In the genomic region with DNA sequence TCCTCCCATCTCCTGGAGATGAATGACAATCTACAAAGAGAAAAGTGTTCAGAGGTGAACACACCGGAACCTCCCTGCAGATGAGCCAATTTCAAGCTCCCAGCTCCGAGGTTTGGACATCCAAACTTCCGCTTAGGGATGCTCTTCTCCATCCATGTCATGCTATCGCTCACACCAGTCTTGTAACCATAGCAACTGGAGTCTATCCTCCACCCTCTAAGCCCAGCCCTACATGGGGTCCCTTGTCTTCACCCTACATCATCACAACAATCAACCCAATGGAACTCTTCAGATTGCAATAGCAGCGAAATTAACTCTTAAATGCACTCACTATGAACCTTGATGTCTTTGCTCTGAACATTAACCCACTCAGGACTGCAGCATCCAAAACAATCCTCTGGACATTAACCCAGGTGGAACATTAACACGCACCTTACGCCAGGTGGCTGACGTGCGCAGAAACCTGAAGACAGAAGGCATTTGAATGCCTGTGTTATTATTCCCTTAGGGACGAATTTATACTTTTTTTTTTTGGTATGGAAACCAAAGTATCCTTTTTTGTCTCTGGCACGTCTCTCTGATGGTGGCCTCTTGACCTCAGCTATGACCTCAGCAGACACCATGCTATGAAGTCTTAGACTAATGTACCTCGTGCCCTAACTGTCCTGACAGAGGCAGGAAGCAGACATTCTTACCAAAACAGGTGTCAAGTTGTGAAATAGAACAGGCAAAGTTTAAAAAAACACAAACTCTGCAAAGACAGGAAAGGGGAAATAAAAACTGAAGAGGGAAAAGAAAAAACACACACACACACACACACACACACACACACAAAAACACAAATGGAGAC, we compare ENCODE assay signal across 23 mouse cellular contexts. TPM values are rescaled to one million over a fixed set of nuclear protein-coding genes. Genes with fewer than 3 reads are reported as not detected.
DNase-seq lines count a peak whose midpoint lies in the region; ATAC-seq and TF ChIP-seq lines count a peak whose summit lies in the region.
"Had no signal": no experiment of that assay in that cellular context is flagged by ENCODE, and none has a peak within 500 bp of the region (broad histone marks: within the 10 kb centered on the region; RNA-seq: fewer than 3 reads in every experiment).

No protein-coding gene starts in this region.

- DNase-seq in embryo, embryonic 10 days (ENCODE audit: low spot score): peak; percentile 64
- no peak for DNase-seq in embryo, embryonic 9.5 days (ENCODE audit: extremely low spot score)
- no peak for DNase-seq in hindbrain, postnatal 0 days (ENCODE audit: low spot score)
- DNase-seq in midbrain, postnatal 0 days (ENCODE audit: low spot score): peak; percentile 25
- DNase-seq in kidney, postnatal 36 days: peak; percentile 70 to 76
- DNase-seq: adrenal gland, postnatal 36 days; cerebellum, adult 9-11 months; gastrocnemius, postnatal 10 days; heart, adult 11 months; heart, postnatal 10 days; lung, embryonic 14.5 days; thymus, postnatal 25 days had no signal

- H3K27me3 ChIP-seq in hindbrain, postnatal 0 days (ENCODE audit: insufficient read depth, low read length): no peaks in the 10 kb centered on the region
- H3K27me3 ChIP-seq in hindbrain, embryonic 16.5 days (replicated peaks; ENCODE audit: control insufficient read depth, insufficient read depth, low read length): no peaks in the 10 kb centered on the region
- H3K27me3 ChIP-seq in midbrain, postnatal 0 days (ENCODE audit: insufficient read depth, low read length): no peaks in the 10 kb centered on the region
- H3K27me3 ChIP-seq in midbrain, embryonic 16.5 days (ENCODE audit: control insufficient read depth, insufficient read depth, low read depth, low read length): no peaks in the 10 kb centered on the region
- H3K27me3 ChIP-seq: embryonic facial prominence, embryonic 12.5 days; forebrain, embryonic 15.5 days; limb, embryonic 13.5 days; midbrain, embryonic 13.5 days; neural tube, embryonic 12.5 days had no signal

- H3K4me1 ChIP-seq in hindbrain, postnatal 0 days (ENCODE audit: insufficient read depth, low read length): no peaks in the 10 kb centered on the region
- no peaks in the 10 kb centered on the region for H3K4me1 ChIP-seq in hindbrain, embryonic 16.5 days (ENCODE audit: control insufficient read depth, insufficient read depth, low read depth, low read length)
- peaks cover 6% of the 10 kb centered on the region; the same call in 1 of the 2 replicates for H3K4me1 ChIP-seq in midbrain, postnatal 0 days (ENCODE audit: insufficient read depth, low read length)
- 0 out of 2 replicates have a peak, but pooled peaks cover 3% of the 10 kb centered on the region for H3K4me1 ChIP-seq in midbrain, embryonic 16.5 days (ENCODE audit: control insufficient read depth, insufficient read depth, low read length)
- H3K4me1 ChIP-seq: embryonic facial prominence, embryonic 12.5 days; forebrain, embryonic 15.5 days; limb, embryonic 13.5 days; midbrain, embryonic 13.5 days; neural tube, embryonic 12.5 days had no signal

- WGBS in hindbrain, postnatal 0 days: 61% methylated on average over 12 of the region's 12 CpGs
- WGBS in hindbrain, embryonic 16.5 days: 67% methylated on average over 12 of the region's 12 CpGs
- WGBS in midbrain, postnatal 0 days: 63% methylated on average over 12 of the region's 12 CpGs
- WGBS in midbrain, embryonic 16.5 days: 77% methylated on average over 12 of the region's 12 CpGs

- H3K9ac ChIP-seq in hindbrain, postnatal 0 days (replicated peaks; ENCODE audit: low read length): no peak overlapping the region
- H3K9ac ChIP-seq in hindbrain, embryonic 16.5 days (ENCODE audit: low read depth, low read length): no peak overlapping the region
- no peak overlapping the region for H3K9ac ChIP-seq in midbrain, postnatal 0 days (replicated peaks; ENCODE audit: low read length, poor library complexity, severe bottlenecking)
- H3K9ac ChIP-seq in midbrain, embryonic 16.5 days (ENCODE audit: low read depth, low read length): no peak overlapping the region
- H3K9ac ChIP-seq: embryonic facial prominence, embryonic 12.5 days; forebrain, embryonic 15.5 days; limb, embryonic 13.5 days; liver, embryonic 14.5 days; lung, embryonic 14.5 days; midbrain, embryonic 13.5 days; neural tube, embryonic 12.5 days had no signal

- H3K27ac ChIP-seq in hindbrain, postnatal 0 days: no peak overlapping the region
- no peak overlapping the region for H3K27ac ChIP-seq in hindbrain, embryonic 16.5 days (ENCODE audit: low read depth, low read length)
- H3K27ac ChIP-seq in midbrain, postnatal 0 days (ENCODE audit: low read depth, low read length): no peak overlapping the region
- no peak overlapping the region for H3K27ac ChIP-seq in midbrain, embryonic 16.5 days (ENCODE audit: low read length)
- H3K27ac ChIP-seq: embryonic facial prominence, embryonic 12.5 days; forebrain, embryonic 15.5 days; limb, embryonic 13.5 days; liver, embryonic 14.5 days; midbrain, embryonic 13.5 days; neural tube, embryonic 12.5 days had no signal

- no peak for TF ChIP-seq CTCF in hindbrain, postnatal 0 days (IDR thresholded peaks at IDR 0.05; ENCODE audit: low read depth)
- TF ChIP-seq CTCF in midbrain, postnatal 0 days (IDR thresholded peaks at IDR 0.05): no peak

- no peak overlapping the region for H3K4me2 ChIP-seq in hindbrain, postnatal 0 days (ENCODE audit: low read depth, low read length)
- no peak overlapping the region for H3K4me2 ChIP-seq in hindbrain, embryonic 16.5 days (ENCODE audit: low read length)
- no peak overlapping the region for H3K4me2 ChIP-seq in midbrain, postnatal 0 days (ENCODE audit: low read depth, low read length, poor library complexity, severe bottlenecking)
- no peak overlapping the region for H3K4me2 ChIP-seq in midbrain, embryonic 16.5 days (ENCODE audit: low read length)
- H3K4me2 ChIP-seq: embryonic facial prominence, embryonic 12.5 days; forebrain, embryonic 15.5 days; limb, embryonic 13.5 days; lung, embryonic 14.5 days; midbrain, embryonic 13.5 days; neural tube, embryonic 12.5 days had no signal

- peak; percentile 59; the same call in 1 of the 2 replicates for ATAC-seq in hindbrain, postnatal 0 days
- no peak for ATAC-seq in hindbrain, embryonic 16.5 days
- no peak for ATAC-seq in midbrain, postnatal 0 days (ENCODE audit: low FRiP score)
- no peak for ATAC-seq in midbrain, embryonic 16.5 days
- no peak for ATAC-seq in erythroblast, adult 5-6 weeks (replicated peaks; ENCODE audit: low FRiP score, poor library complexity, severe bottlenecking)
- ATAC-seq: forebrain, embryonic 15.5 days; midbrain, embryonic 13.5 days had no signal

- no peak overlapping the region for H3K4me3 ChIP-seq in hindbrain, postnatal 0 days (ENCODE audit: low read length)
- no peak overlapping the region for H3K4me3 ChIP-seq in hindbrain, embryonic 16.5 days (ENCODE audit: low read length)
- no peak overlapping the region for H3K4me3 ChIP-seq in midbrain, postnatal 0 days (ENCODE audit: low read depth, low read length)
- no peak overlapping the region for H3K4me3 ChIP-seq in midbrain, embryonic 16.5 days (ENCODE audit: low read depth, low read length)
- H3K4me3 ChIP-seq: embryonic facial prominence, embryonic 12.5 days; erythroblast, embryonic 14.5 days; forebrain, embryonic 15.5 days; limb, embryonic 13.5 days; megakaryocyte, embryonic 14.5 days; midbrain, embryonic 13.5 days; neural tube, embryonic 12.5 days had no signal

- H3K9me3 ChIP-seq in hindbrain, postnatal 0 days (ENCODE audit: low read length): no peaks in the 10 kb centered on the region
- no peaks in the 10 kb centered on the region for H3K9me3 ChIP-seq in hindbrain, embryonic 16.5 days (ENCODE audit: control insufficient read depth, low read length)
- H3K9me3 ChIP-seq in midbrain, postnatal 0 days (ENCODE audit: low read length): no peaks in the 10 kb centered on the region
- no peaks in the 10 kb centered on the region; the same call in 1 of the 2 replicates for H3K9me3 ChIP-seq in midbrain, embryonic 16.5 days (replicated peaks; ENCODE audit: control insufficient read depth, low read length, poor library complexity, severe bottlenecking)
- H3K9me3 ChIP-seq: embryonic facial prominence, embryonic 12.5 days; forebrain, embryonic 15.5 days; limb, embryonic 13.5 days; megakaryocyte, embryonic 14.5 days; midbrain, embryonic 13.5 days; neural tube, embryonic 12.5 days had no signal

- no peaks in the 10 kb centered on the region for H3K36me3 ChIP-seq in hindbrain, postnatal 0 days (ENCODE audit: insufficient read depth, low read length)
- no peaks in the 10 kb centered on the region for H3K36me3 ChIP-seq in hindbrain, embryonic 16.5 days (ENCODE audit: control insufficient read depth, insufficient read depth, low read length)
- no peaks in the 10 kb centered on the region for H3K36me3 ChIP-seq in midbrain, postnatal 0 days (ENCODE audit: insufficient read depth, low read length)
- no peaks in the 10 kb centered on the region for H3K36me3 ChIP-seq in midbrain, embryonic 16.5 days (ENCODE audit: control insufficient read depth, insufficient read depth, low read length)
- H3K36me3 ChIP-seq: embryonic facial prominence, embryonic 12.5 days; forebrain, embryonic 15.5 days; limb, embryonic 13.5 days; midbrain, embryonic 13.5 days; neural tube, embryonic 12.5 days had no signal

RNA-seq across cellular contexts. Expression of gene Cgnl1, which starts 33.1 kb away (rescaled TPM):
- total RNA-seq in hindbrain, postnatal 0 days (2014; rRNA removed): 7.6 and 9.8 TPM in 2 replicates
- 7.2 and 7.6 TPM in 2 replicates for polyA plus RNA-seq in hindbrain, postnatal 0 days (2015; fragmentation: Nextera tagmentation; extraction: Ambion mirVana)
- 7.0 and 7.1 TPM in 2 replicates for polyA plus RNA-seq in hindbrain, embryonic 16.5 days (2015; fragmentation: Nextera tagmentation; extraction: Ambion mirVana)
- 5.7 and 11.2 TPM in 2 replicates for total RNA-seq in midbrain, postnatal 0 days (2014; rRNA removed)
- 4.6 and 4.9 TPM in 2 replicates for polyA plus RNA-seq in midbrain, postnatal 0 days (2015; fragmentation: Nextera tagmentation; extraction: Ambion mirVana)
- 4.2 and 4.6 TPM in 2 replicates for polyA plus RNA-seq in midbrain, embryonic 16.5 days (2015; fragmentation: Nextera tagmentation; extraction: Ambion mirVana)
- not detected in 2 replicates for total RNA-seq in erythroblast, adult 5-6 weeks (2015; ENCODE audit: low replicate concordance)
- total RNA-seq in erythroblast, adult 5-6 weeks (2017; ENCODE audit: low replicate concordance): 0.26 and 0.70 TPM in 2 replicates
- polyA plus RNA-seq: erythroblast, embryonic 14.5 days had no signal

Comparison
In these comparisons a context has a peak if more than half of its experiments do, and no peak if none do; other contexts are left out.
1. DNase-seq: peak in embryo, embryonic 10 days (single experiment), midbrain, postnatal 0 days (single experiment) and kidney, postnatal 36 days (2 of 2); none in embryo, embryonic 9.5 days (single experiment) and hindbrain, postnatal 0 days (single experiment).